Mouse (Mus musculus) liver, adult 2 months (tissue): ENCODE data around the gene Exoc7. TPM values are rescaled to one million over a fixed set of nuclear protein-coding genes. Genes with fewer than 3 reads are reported as not detected.

Source experiments
- DNase-seq: peaks from one replicate; pipeline ENCODE4 v3.0.0-alpha.2; 2011; ENCODE audit warnings: low read depth, low spot score; ENCODE audit errors: extremely low read depth
- H3K27ac ChIP-seq: fragments of 200-500 bp; replicated peaks from 2 replicates; pipeline ENCODE4 v1.5.1; 2012; ENCODE audit warnings: low read depth, mild to moderate bottlenecking, control low read depth, inconsistent platforms, low read length; ENCODE audit not compliant: insufficient read depth
- H3K27me3 ChIP-seq: fragments of 200-500 bp; 2 replicates; pipeline ENCODE4 v1.6.1; 2012; ENCODE audit warnings: mild to moderate bottlenecking, moderate library complexity, low read length, inconsistent platforms; ENCODE audit not compliant: control insufficient read depth, insufficient read depth
- H3K36me3 ChIP-seq: fragments of 200-500 bp; 2 replicates; pipeline ENCODE4 v1.6.1; 2012; ENCODE audit warnings: low read length, inconsistent platforms; ENCODE audit not compliant: control insufficient read depth, insufficient read depth
- H3K4me1 ChIP-seq: fragments of 200-500 bp; 2 replicates; pipeline ENCODE4 v1.6.1; 2011; ENCODE audit warnings: low read length; ENCODE audit not compliant: control insufficient read depth, insufficient read depth
- H3K4me3 ChIP-seq: fragments of 200-500 bp; 2 replicates; pipeline ENCODE4 v1.5.1; 2011; ENCODE audit warnings: low read depth, mild to moderate bottlenecking, control low read depth, low read length, moderate library complexity; ENCODE audit not compliant: insufficient read depth
- H3K79me2 ChIP-seq: fragments of 200-500 bp; 2 replicates; pipeline ENCODE4 v1.6.1; 2012; ENCODE audit warnings: inconsistent platforms, mild to moderate bottlenecking, low read length, moderate library complexity; ENCODE audit not compliant: control insufficient read depth, insufficient read depth
- H3K9ac ChIP-seq: fragments of 200-500 bp; 2 replicates; pipeline ENCODE4 v1.6.1; 2012; ENCODE audit warnings: low read depth, mild to moderate bottlenecking, control low read depth, inconsistent platforms, low read length
- CTCF ChIP-seq: fragments of 200-500 bp; IDR thresholded peaks from 2 replicates; pipeline ENCODE4 v1.5.1; 2011; ENCODE audit warnings: low read depth, low read length, control low read depth
- POLR2A ChIP-seq: fragments of 200-500 bp; IDR thresholded peaks from 2 replicates; pipeline ENCODE4 v1.6.1; 2011; ENCODE audit warnings: low read length, control low read depth; ENCODE audit not compliant: insufficient read depth; ENCODE audit errors: extremely low read depth
- WGBS: fragments of 180-500 bp; shearing (Covaris S2); methylation state at CpG from one replicate; pipeline ENCODE4 v1.1.7; 2018; 5-methylcytosine and 5-hydroxymethylcytosine counted together
- polyA plus RNA-seq: library from polyadenylated mRNA; depleted of rRNA; stranded (reverse); fragments of >200 nt; gene quantifications from 2 replicates; pipeline ENCODE4 v1.2.3, GENCODE M21; 2012
- total RNA-seq: library from RNA; depleted of rRNA; stranded (reverse); fragments of >200 nt; gene quantifications from 2 replicates; pipeline ENCODE4 v1.2.3, GENCODE M21; 2014

Exoc7 gene
- total and polyA plus RNA-seq, 2 experiments, result 15.9 to 19.5 TPM

GRCm38 (mm10) chr11:116298221-116298620 is 8.8 kb downstream of the Exoc7 start:
- H3K36me3 ChIP-seq, result peaks cover 3% of the 10 kb centered on the region; the same call in 1 of the 2 replicates
- no peak overlapping the region for H3K27ac ChIP-seq
- no peaks in the 10 kb centered on the region for H3K79me2 ChIP-seq
- H3K9ac ChIP-seq, result no peak overlapping the region
- H3K4me3 ChIP-seq, result no peak overlapping the region
- TF ChIP-seq POLR2A (no peak), CTCF (no peak)
- H3K4me1 ChIP-seq, result no peaks in the 10 kb centered on the region
- H3K27me3 ChIP-seq, result no peaks in the 10 kb centered on the region
- WGBS, result 95% methylated on average over 11 of the region's 11 CpGs
- no peak for DNase-seq

GRCm38 (mm10) chr11:116297017-116297416 is 10.0 kb downstream of the Exoc7 start:
- Histone ChIP-seq H3K27me3 (no peaks in the 10 kb centered on the region), H3K36me3 (peaks cover 2% of the 10 kb centered on the region; the same call in 1 of the 2 replicates), H3K27ac (no peak overlapping the region), H3K9ac (no peak overlapping the region), H3K4me1 (no peaks in the 10 kb centered on the region), H3K4me3 (no peak overlapping the region), H3K79me2 (no peaks in the 10 kb centered on the region)
- TF ChIP-seq POLR2A, result no peak
- TF ChIP-seq CTCF, result no peak
- no peak for DNase-seq
- WGBS, result 73% methylated on average over 3 of the region's 3 CpGs

DNA sequence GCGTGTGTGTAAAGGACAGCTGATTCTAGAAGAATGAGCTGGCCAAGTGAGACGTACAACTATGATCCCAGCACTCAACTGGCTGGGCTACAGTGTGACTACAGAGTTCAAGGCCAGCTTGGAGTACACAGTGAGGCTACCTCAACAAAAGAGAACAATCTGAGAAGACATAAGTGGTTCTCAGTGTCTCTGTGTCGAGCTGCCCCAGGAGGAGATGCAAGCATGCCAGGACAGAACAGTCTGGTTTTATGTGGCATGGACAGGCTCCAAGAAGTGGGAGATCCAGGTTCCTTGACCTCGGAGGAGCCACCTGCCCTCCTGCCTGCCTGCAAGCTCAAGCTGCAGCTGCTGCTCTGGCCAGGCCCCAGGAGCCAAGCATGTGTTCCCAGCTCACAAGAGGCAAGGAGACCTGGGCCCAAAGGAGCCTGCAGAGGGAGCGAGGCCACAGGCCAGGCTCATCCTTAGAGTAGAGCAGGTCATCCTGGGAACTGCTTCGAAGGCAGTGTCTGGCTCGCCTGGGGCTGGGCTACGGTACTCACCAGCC is 10.8 kb downstream of the Exoc7 start:
- no peak overlapping the region for H3K27ac ChIP-seq
- H3K36me3 ChIP-seq, result peaks cover 3% of the 10 kb centered on the region; the same call in 1 of the 2 replicates
- TF ChIP-seq POLR2A, result no peak
- H3K4me3 ChIP-seq, result no peak overlapping the region
- 84% methylated on average over 8 of the region's 8 CpGs for WGBS
- no peaks in the 10 kb centered on the region for H3K4me1 ChIP-seq
- no peak overlapping the region for H3K9ac ChIP-seq
- no peaks in the 10 kb centered on the region for H3K79me2 ChIP-seq
- no peaks in the 10 kb centered on the region for H3K27me3 ChIP-seq
- no peak for DNase-seq

DNA sequence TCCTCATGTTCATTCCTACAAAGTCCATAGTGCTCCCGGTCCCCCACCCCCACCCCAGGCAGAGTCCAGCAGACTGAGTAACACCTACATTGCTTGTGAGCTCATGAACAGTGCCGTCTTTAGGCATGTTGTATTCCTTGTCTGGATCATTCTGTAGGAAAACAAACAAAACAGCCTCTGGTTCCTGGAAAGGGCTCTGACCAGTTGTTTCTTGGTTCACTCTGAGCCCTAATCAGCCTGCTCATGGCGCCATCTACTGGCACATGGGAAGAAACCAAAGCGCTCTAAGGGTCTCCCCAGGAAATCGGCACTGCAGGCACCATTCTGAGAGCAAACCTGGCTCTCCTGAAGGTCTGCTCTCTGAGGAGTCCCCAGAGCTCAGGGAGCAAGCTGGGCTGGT is 12.7 kb downstream of the Exoc7 start:
- H3K4me3 ChIP-seq, result no peak overlapping the region
- WGBS, result 49% methylated on average over 5 of the region's 5 CpGs
- peak; percentile 34 for DNase-seq
- peaks cover 2% of the 10 kb centered on the region; the same call in 1 of the 2 replicates for H3K36me3 ChIP-seq
- no peaks in the 10 kb centered on the region for H3K4me1 ChIP-seq
- no peaks in the 10 kb centered on the region for H3K27me3 ChIP-seq
- no peaks in the 10 kb centered on the region for H3K79me2 ChIP-seq
- no peak overlapping the region for H3K27ac ChIP-seq
- no peak overlapping the region for H3K9ac ChIP-seq
- peak; percentile 74 for TF ChIP-seq CTCF
- TF ChIP-seq POLR2A, result no peak

GRCm38 (mm10) chr11:116293538-116294137 is 13.4 kb downstream of the Exoc7 start:
- Histone ChIP-seq H3K9ac (no peak overlapping the region), H3K4me3 (no peak overlapping the region), H3K36me3 (peaks cover 2% of the 10 kb centered on the region; the same call in 1 of the 2 replicates), H3K4me1 (no peaks in the 10 kb centered on the region), H3K79me2 (no peaks in the 10 kb centered on the region), H3K27me3 (no peaks in the 10 kb centered on the region), H3K27ac (no peak overlapping the region)
- DNase-seq, result no peak
- TF ChIP-seq CTCF (no peak), POLR2A (no peak)
- WGBS, result 95% methylated on average over 12 of the region's 12 CpGs

GRCm38 (mm10) chr11:116292401-116292800 is 14.6 kb downstream of the Exoc7 start:
- Histone ChIP-seq H3K27me3 (no peaks in the 10 kb centered on the region), H3K27ac (no peak overlapping the region), H3K9ac (no peak overlapping the region), H3K36me3 (peaks cover 2% of the 10 kb centered on the region; the same call in 1 of the 2 replicates), H3K4me1 (no peaks in the 10 kb centered on the region), H3K79me2 (no peaks in the 10 kb centered on the region), H3K4me3 (no peak overlapping the region)
- TF ChIP-seq POLR2A, result no peak
- WGBS, result 93% methylated on average over 13 of the region's 13 CpGs
- no peak for DNase-seq
